Mouse (Mus musculus): ENCODE results near the gene Otog. TPM values are rescaled to one million over a fixed set of nuclear protein-coding genes. Genes with fewer than 3 reads are reported as not detected.

The Otog gene
- polyA plus RNA-seq, 1 experiment from 2014 or later: not detected

DNA sequence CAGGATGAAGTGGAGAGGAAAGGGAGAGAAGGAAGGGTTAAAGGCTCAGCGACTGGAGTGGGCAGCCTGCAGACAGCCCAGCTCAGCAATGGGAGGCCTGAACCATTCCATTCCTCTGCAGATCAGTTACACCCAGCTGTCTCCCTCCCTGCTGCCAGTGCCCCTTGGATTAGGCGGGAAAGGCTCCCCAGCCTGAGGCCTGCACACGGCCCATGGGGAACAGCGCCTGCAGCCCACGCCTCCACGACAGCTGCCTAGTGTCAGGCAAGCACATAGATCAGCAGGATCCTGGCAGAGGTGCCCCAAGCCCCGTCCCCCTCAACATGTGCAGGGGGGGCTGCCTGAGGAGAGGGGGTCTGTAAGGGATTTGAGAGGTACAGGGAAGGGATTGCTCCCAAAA, 76.2 kb downstream of the Otog start:
- no peak overlapping the region for H3K4me2 ChIP-seq (replicated peaks; ENCODE audit: low read depth)
- no peak overlapping the region for H3K9ac ChIP-seq (ENCODE audit: low read depth, low read length)
- ATAC-seq: no peak
- H3K27me3 ChIP-seq (replicated peaks; ENCODE audit: control insufficient read depth, insufficient read depth, low read length): no peaks in the 10 kb centered on the region
- no peak for TF ChIP-seq CTCF (IDR thresholded peaks at IDR 0.05; ENCODE audit: low read depth)
- no peak overlapping the region for H3K27ac ChIP-seq (ENCODE audit: low read depth, low read length)
- 31% methylated on average over 7 of the region's 7 CpGs for WGBS
- no peaks in the 10 kb centered on the region for H3K36me3 ChIP-seq (ENCODE audit: control insufficient read depth, insufficient read depth)
- H3K4me1 ChIP-seq (replicated peaks; ENCODE audit: control insufficient read depth, insufficient read depth, low read length): no peaks in the 10 kb centered on the region
- H3K4me3 ChIP-seq (ENCODE audit: low read depth, low read length): no peak overlapping the region
- H3K9me3 ChIP-seq (ENCODE audit: control insufficient read depth): no peaks in the 10 kb centered on the region

DNA sequence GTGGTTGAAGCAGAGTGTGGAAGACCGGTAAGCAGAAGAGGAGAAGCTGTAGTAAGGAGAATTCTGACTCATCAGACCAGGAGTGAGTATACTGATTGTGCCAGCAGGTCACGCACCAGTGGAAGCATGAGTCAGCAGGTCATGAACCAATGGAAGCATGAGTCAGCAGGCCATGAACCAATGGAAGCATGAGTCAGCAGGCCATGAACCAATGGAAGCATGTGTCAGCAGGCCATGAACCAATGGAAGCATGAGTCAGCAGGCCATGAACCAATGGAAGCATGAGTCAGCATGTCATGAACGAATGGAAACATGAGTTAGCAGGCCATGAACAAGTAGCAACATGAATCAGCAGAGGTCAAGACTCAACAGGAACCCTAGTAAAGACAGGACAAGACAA, 80.5 kb downstream of the Otog start:
- Histone ChIP-seq H3K4me2 (replicated peaks; ENCODE audit: low read depth) (no peak overlapping the region), H3K27me3 (replicated peaks; ENCODE audit: control insufficient read depth, insufficient read depth, low read length) (no peaks in the 10 kb centered on the region), H3K4me1 (replicated peaks; ENCODE audit: control insufficient read depth, insufficient read depth, low read length) (no peaks in the 10 kb centered on the region), H3K9me3 (ENCODE audit: control insufficient read depth) (no peaks in the 10 kb centered on the region), H3K9ac (ENCODE audit: low read depth, low read length) (no peak overlapping the region), H3K4me3 (ENCODE audit: low read depth, low read length) (no peak overlapping the region), H3K27ac (ENCODE audit: low read depth, low read length) (no peak overlapping the region), H3K36me3 (ENCODE audit: control insufficient read depth, insufficient read depth) (no peaks in the 10 kb centered on the region)
- no peak for TF ChIP-seq CTCF (IDR thresholded peaks at IDR 0.05; ENCODE audit: low read depth)
- 70% methylated on average over 3 of the region's 3 CpGs for WGBS
- ATAC-seq: no peak

DNA sequence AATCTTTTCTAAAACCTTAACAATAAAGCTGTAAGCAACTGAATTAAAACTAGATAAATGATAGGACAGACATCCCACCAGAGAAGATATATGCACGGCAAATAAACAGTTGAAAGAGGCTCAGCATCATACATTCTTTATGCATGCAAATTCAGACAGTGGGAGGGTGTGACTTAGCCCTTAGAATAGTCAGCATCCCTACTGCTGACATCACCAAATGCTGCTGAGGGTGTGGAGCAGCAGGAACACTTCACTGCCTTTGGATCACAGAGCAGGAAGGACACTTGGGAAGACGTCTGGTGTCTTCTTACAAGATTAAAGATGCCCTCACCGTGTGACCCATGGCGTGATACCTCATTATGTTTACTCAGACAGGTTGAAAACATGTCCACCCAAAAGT, 87.1 kb downstream of the Otog start:
- Histone ChIP-seq H3K4me2 (replicated peaks; ENCODE audit: low read depth) (no peak overlapping the region), H3K4me1 (replicated peaks; ENCODE audit: control insufficient read depth, insufficient read depth, low read length) (no peaks in the 10 kb centered on the region), H3K36me3 (ENCODE audit: control insufficient read depth, insufficient read depth) (no peaks in the 10 kb centered on the region), H3K27ac (ENCODE audit: low read depth, low read length) (no peak overlapping the region), H3K9me3 (ENCODE audit: control insufficient read depth) (no peaks in the 10 kb centered on the region), H3K4me3 (ENCODE audit: low read depth, low read length) (no peak overlapping the region), H3K9ac (ENCODE audit: low read depth, low read length) (no peak overlapping the region), H3K27me3 (replicated peaks; ENCODE audit: control insufficient read depth, insufficient read depth, low read length) (no peaks in the 10 kb centered on the region)
- no peak for ATAC-seq
- no peak for TF ChIP-seq CTCF (IDR thresholded peaks at IDR 0.05; ENCODE audit: low read depth)
- 62% methylated on average over 4 of the region's 4 CpGs for WGBS

- WGBS: 87% methylated on average over 9 of the region's 9 CpGs
- no peak overlapping the region for H3K27ac ChIP-seq (ENCODE audit: low read depth, low read length)
- no peaks in the 10 kb centered on the region for H3K4me1 ChIP-seq (replicated peaks; ENCODE audit: control insufficient read depth, insufficient read depth, low read length)
- no peak overlapping the region for H3K4me3 ChIP-seq (ENCODE audit: low read depth, low read length)
- no peak for ATAC-seq
- H3K9me3 ChIP-seq (ENCODE audit: control insufficient read depth): no peaks in the 10 kb centered on the region
- no peak for TF ChIP-seq CTCF (IDR thresholded peaks at IDR 0.05; ENCODE audit: low read depth)
- no peaks in the 10 kb centered on the region for H3K36me3 ChIP-seq (ENCODE audit: control insufficient read depth, insufficient read depth)
- no peak overlapping the region for H3K4me2 ChIP-seq (replicated peaks; ENCODE audit: low read depth)
- no peaks in the 10 kb centered on the region for H3K27me3 ChIP-seq (replicated peaks; ENCODE audit: control insufficient read depth, insufficient read depth, low read length)
- no peak overlapping the region for H3K9ac ChIP-seq (ENCODE audit: low read depth, low read length)
Observed at GRCm38 (mm10) chr7:46337397-46337796, 96.6 kb downstream of the Otog start.

DNA sequence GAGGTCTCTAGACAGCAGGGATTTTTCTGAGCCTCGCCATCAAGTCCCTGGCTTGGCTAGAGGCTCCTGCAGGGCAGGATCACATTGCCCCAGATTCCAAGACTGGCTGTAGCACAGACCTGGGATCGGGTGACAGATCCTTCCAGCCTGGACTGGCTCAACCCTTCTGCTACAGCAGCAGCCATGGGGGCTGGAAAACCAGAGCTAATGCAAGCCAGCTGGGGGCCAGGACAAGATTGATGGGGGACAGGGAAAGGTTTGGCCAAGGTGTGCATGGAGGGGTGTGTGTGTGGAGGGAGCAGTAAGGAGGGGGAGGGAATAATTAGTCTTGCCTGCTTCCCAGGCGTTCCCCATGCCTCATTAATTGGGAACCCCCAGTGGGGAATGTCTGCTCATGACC, 99.0 kb downstream of the Otog start:
- H3K36me3 ChIP-seq (ENCODE audit: control insufficient read depth, insufficient read depth): no peaks in the 10 kb centered on the region
- H3K27me3 ChIP-seq (replicated peaks; ENCODE audit: control insufficient read depth, insufficient read depth, low read length): no peaks in the 10 kb centered on the region
- WGBS: 47% methylated on average over 3 of the region's 3 CpGs
- no peak overlapping the region for H3K4me2 ChIP-seq (replicated peaks; ENCODE audit: low read depth)
- no peaks in the 10 kb centered on the region for H3K9me3 ChIP-seq (ENCODE audit: control insufficient read depth)
- no peak overlapping the region for H3K4me3 ChIP-seq (ENCODE audit: low read depth, low read length)
- TF ChIP-seq CTCF (IDR thresholded peaks at IDR 0.05; ENCODE audit: low read depth): no peak
- no peak overlapping the region for H3K9ac ChIP-seq (ENCODE audit: low read depth, low read length)
- no peak for ATAC-seq
- no peaks in the 10 kb centered on the region for H3K4me1 ChIP-seq (replicated peaks; ENCODE audit: control insufficient read depth, insufficient read depth, low read length)
- no peak overlapping the region for H3K27ac ChIP-seq (ENCODE audit: low read depth, low read length)

DNA sequence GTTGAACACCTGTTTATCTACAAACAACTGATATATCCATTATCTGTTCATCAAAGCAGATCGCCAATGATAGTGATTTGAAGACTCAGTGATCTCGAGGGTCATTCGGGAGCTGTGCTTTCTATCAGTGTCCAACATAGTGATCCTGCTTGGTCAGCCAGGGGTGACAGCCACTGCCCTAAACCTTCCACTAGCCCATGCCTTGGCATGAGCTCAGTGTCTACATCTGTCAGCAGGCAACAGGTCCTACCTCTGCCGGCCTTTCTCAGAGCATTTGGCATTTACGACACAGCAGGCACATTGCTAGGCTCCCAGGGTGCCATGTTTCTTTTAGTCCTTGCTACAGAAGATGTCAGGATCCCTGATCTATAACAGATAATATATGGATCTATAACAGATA, 99.5 kb downstream of the Otog start:
- no peak overlapping the region for H3K4me2 ChIP-seq (replicated peaks; ENCODE audit: low read depth)
- ATAC-seq: no peak
- no peaks in the 10 kb centered on the region for H3K4me1 ChIP-seq (replicated peaks; ENCODE audit: control insufficient read depth, insufficient read depth, low read length)
- H3K27me3 ChIP-seq (replicated peaks; ENCODE audit: control insufficient read depth, insufficient read depth, low read length): no peaks in the 10 kb centered on the region
- 74% methylated on average over 5 of the region's 5 CpGs for WGBS
- H3K27ac ChIP-seq (ENCODE audit: low read depth, low read length): no peak overlapping the region
- no peaks in the 10 kb centered on the region for H3K9me3 ChIP-seq (ENCODE audit: control insufficient read depth)
- no peaks in the 10 kb centered on the region for H3K36me3 ChIP-seq (ENCODE audit: control insufficient read depth, insufficient read depth)
- no peak overlapping the region for H3K4me3 ChIP-seq (ENCODE audit: low read depth, low read length)
- TF ChIP-seq CTCF (IDR thresholded peaks at IDR 0.05; ENCODE audit: low read depth): no peak
- H3K9ac ChIP-seq (ENCODE audit: low read depth, low read length): no peak overlapping the region

- no peaks in the 10 kb centered on the region for H3K27me3 ChIP-seq (replicated peaks; ENCODE audit: control insufficient read depth, insufficient read depth, low read length)
- TF ChIP-seq CTCF (IDR thresholded peaks at IDR 0.05; ENCODE audit: low read depth): no peak
- 88% methylated on average over 9 of the region's 9 CpGs for WGBS
- no peaks in the 10 kb centered on the region for H3K36me3 ChIP-seq (ENCODE audit: control insufficient read depth, insufficient read depth)
- H3K4me1 ChIP-seq (replicated peaks; ENCODE audit: control insufficient read depth, insufficient read depth, low read length): no peaks in the 10 kb centered on the region
- ATAC-seq: no peak
- H3K27ac ChIP-seq (ENCODE audit: low read depth, low read length): no peak overlapping the region
- no peak overlapping the region for H3K4me2 ChIP-seq (replicated peaks; ENCODE audit: low read depth)
- H3K4me3 ChIP-seq (ENCODE audit: low read depth, low read length): no peak overlapping the region
- H3K9ac ChIP-seq (ENCODE audit: low read depth, low read length): no peak overlapping the region
- no peaks in the 10 kb centered on the region for H3K9me3 ChIP-seq (ENCODE audit: control insufficient read depth)
Observed at GRCm38 (mm10) chr7:46341471-46341870, 100.7 kb downstream of the Otog start.

Data from intestine, postnatal 0 days (tissue).